Mouse (Mus musculus) myocyte (in vitro differentiated cells): ENCODE results near the gene Opn3. TPM values are rescaled to one million over a fixed set of nuclear protein-coding genes. Genes with fewer than 3 reads are reported as not detected.

ENCODE experiments used
- H3K27me3 ChIP-seq: one replicate; pipeline ENCODE4 v1.6.1; 2011; ENCODE audit not compliant: control insufficient read depth, insufficient read depth, insufficient read length
- H3K36me3 ChIP-seq: one replicate; pipeline ENCODE4 v1.6.1; 2011; ENCODE audit not compliant: control insufficient read depth, insufficient read depth
- H3K4me2 ChIP-seq: one replicate; pipeline ENCODE4 v1.6.1; 2011; ENCODE audit warnings: low read depth, control low read depth
- H3K4me3 ChIP-seq: one replicate; pipeline ENCODE4 v1.5.1; 2011; ENCODE audit warnings: mild to moderate bottlenecking, control low read depth, moderate library complexity
- H3K79me2 ChIP-seq: one replicate; pipeline ENCODE4 v1.6.1; 2011; ENCODE audit not compliant: control insufficient read depth, insufficient read depth
- H3ac ChIP-seq: one replicate; pipeline ENCODE4 v1.6.1; 2011; ENCODE audit not compliant: control insufficient read depth, insufficient read length
- CEBPB ChIP-seq: IDR thresholded peaks from 2 replicates; pipeline ENCODE4 v1.6.1; 2011; ENCODE audit warnings: mild to moderate bottlenecking, moderate library complexity; ENCODE audit not compliant: poor library complexity, insufficient read depth, severe bottlenecking
- E2F4 ChIP-seq: IDR thresholded peaks from one replicate; pipeline ENCODE4 v1.6.1; 2011; ENCODE audit warnings: mild to moderate bottlenecking, control low read depth, moderate library complexity; ENCODE audit not compliant: insufficient read depth
- MAX ChIP-seq: IDR thresholded peaks from one replicate; pipeline ENCODE4 v1.6.1; 2011; ENCODE audit warnings: low read depth, mild to moderate bottlenecking, control low read depth
- MYOD1 ChIP-seq, 3 experiments: IDR thresholded peaks; one replicate each; pipeline ENCODE4 v1.6.1; 2011; ENCODE audit warnings: control low read depth in 2 of 3, low read depth in 2 of 3, mild to moderate bottlenecking in 2 of 3, moderate library complexity in 1 of 3; ENCODE audit not compliant: insufficient read length in 2 of 3, control insufficient read depth in 1 of 3
- MYOG ChIP-seq, 3 experiments: IDR thresholded peaks; one replicate each; pipeline ENCODE4 v1.6.1; 2011; ENCODE audit warnings: control low read depth in 2 of 3, low read depth in 2 of 3, mild to moderate bottlenecking in 2 of 3; ENCODE audit not compliant: insufficient read length in 2 of 3, control insufficient read depth in 1 of 3, insufficient read depth in 1 of 3
- POLR2A ChIP-seq: IDR thresholded peaks from one replicate; pipeline ENCODE4 v1.6.1; 2011; ENCODE audit warnings: low read depth, mild to moderate bottlenecking, control low read depth, moderate library complexity; ENCODE audit not compliant: insufficient read length
- POLR2AphosphoS2 ChIP-seq: IDR thresholded peaks from one replicate; pipeline ENCODE4 v1.6.1; 2011; ENCODE audit warnings: low read depth, control low read depth; ENCODE audit not compliant: insufficient read length
- REST ChIP-seq: IDR thresholded peaks from one replicate; pipeline ENCODE4 v1.6.1; 2011; ENCODE audit warnings: mild to moderate bottlenecking, control low read depth, moderate library complexity; ENCODE audit not compliant: insufficient read depth, insufficient read length
- SRF ChIP-seq: IDR thresholded peaks from one replicate; pipeline ENCODE4 v1.6.1; 2011; ENCODE audit warnings: low read depth; ENCODE audit not compliant: control insufficient read depth, insufficient read length
- TCF12 ChIP-seq: IDR thresholded peaks from one replicate; pipeline ENCODE4 v1.6.1; 2011; ENCODE audit warnings: mild to moderate bottlenecking, control low read depth; ENCODE audit not compliant: poor library complexity, insufficient read depth, severe bottlenecking
- USF1 ChIP-seq: IDR thresholded peaks from one replicate; pipeline ENCODE4 v1.6.1; 2011; ENCODE audit warnings: low read depth, mild to moderate bottlenecking, control low read depth, moderate library complexity
- polyA plus RNA-seq: library from polyadenylated mRNA; unstranded; fragments of >200 nt; fragmentation: generic; extraction: Trizol; gene quantifications from one replicate; pipeline ENCODE4 v1.2.1, GENCODE M21; 2012; ENCODE audit warnings: missing spikeins

Gene Opn3
- polyA plus RNA-seq, 1 experiment = 4.8 TPM

DNA sequence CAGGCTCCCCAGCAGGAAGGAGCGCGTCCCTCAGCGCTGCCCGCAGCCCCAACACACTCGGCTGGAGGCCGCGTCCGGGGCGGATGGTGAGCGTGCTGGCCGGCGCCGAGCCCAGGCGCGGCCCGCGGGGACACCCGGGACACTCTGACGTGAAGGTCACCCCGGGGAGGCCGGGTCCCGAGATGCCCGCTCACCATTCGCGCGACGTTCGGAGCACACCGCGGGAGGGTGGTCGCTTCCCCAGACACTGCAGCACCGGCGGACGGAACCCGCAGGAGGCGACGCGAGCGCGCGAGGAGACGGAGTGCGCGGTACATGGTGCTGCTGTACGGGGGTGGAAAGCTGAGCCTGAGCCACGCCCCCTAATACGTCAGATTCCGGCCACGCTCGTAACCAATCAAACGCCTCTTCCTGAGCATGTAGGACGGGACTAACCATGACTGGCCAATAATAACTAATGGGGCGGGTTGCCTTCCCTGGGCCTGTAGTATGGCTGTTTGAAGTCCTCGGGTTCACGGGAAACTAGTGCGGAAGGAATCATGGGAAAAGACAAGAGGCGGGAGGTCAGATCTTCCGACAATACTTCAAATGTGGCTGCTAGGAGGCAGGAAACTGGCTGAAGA lies 67.2 kb downstream of the Opn3 start, which contains the start of gene Fh1:
TSS of gene Fh1 (minus strand) at position 379 of the 623 bp plus-strand sequence.
- H3ac ChIP-seq = peak within 1 kb of the TSS; percentile 51
- H3K36me3 ChIP-seq = no peaks in the 10 kb centered on the region
- peak within 1 kb of the TSS; percentile 46 for H3K4me3 ChIP-seq
- no peaks in the 10 kb centered on the region for H3K27me3 ChIP-seq
- H3K79me2 ChIP-seq = peaks cover 33% of the 10 kb centered on the region
- TF ChIP-seq CEBPB = no peak
- TF ChIP-seq POLR2AphosphoS2 = peak; percentile 99
- no peak for TF ChIP-seq MAX
- peak; percentile 70 for TF ChIP-seq SRF
- no peak for TF ChIP-seq MYOG (IDR thresholded peaks at IDR 0.05; ENCODE audit: control insufficient read depth in 1 of 3, insufficient read depth in 1 of 3, insufficient read length in 2 of 3, low read depth in 2 of 3)
- no peak for TF ChIP-seq MYOD1 (IDR thresholded peaks at IDR 0.05; ENCODE audit: control insufficient read depth in 1 of 3, insufficient read length in 2 of 3, low read depth in 2 of 3)
- peak; percentile 41 for TF ChIP-seq REST
- TF ChIP-seq POLR2A = peak; percentile 99
- TF ChIP-seq E2F4 = peak; percentile 65
- H3K4me2 ChIP-seq = peak within 1 kb of the TSS; percentile 94

DNA sequence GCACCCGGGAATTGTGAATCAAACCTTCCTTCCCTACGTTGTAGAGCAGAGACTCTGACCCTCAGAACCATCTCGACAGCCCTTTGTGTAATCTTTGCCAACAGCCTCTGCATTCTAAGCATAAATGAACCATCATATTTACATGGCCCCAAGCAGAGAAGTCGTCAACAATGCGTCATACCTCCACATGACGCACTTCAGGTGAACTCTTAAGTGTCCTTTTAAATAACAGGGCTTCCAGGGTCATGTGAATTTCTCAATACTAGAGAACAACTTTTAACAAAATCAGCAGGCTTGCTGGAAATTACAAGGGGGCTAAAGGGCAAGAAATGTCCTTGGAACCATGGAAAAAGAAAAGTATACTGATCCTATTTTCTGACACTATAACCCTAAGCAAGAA lies 68.9 kb downstream of the Opn3 start:
- TF ChIP-seq USF1 = no peak
- TF ChIP-seq CEBPB = no peak
- no peak for TF ChIP-seq POLR2A
- no peak for TF ChIP-seq MYOG (IDR thresholded peaks at IDR 0.05; ENCODE audit: control insufficient read depth in 1 of 3, insufficient read depth in 1 of 3, insufficient read length in 2 of 3, low read depth in 2 of 3)
- Histone ChIP-seq H3K36me3 (peaks cover 17% of the 10 kb centered on the region), H3K79me2 (peaks cover 33% of the 10 kb centered on the region), H3K27me3 (no peaks in the 10 kb centered on the region), H3K4me3 (no peak overlapping the region), H3ac (no peak overlapping the region), H3K4me2 (no peak overlapping the region)

DNA sequence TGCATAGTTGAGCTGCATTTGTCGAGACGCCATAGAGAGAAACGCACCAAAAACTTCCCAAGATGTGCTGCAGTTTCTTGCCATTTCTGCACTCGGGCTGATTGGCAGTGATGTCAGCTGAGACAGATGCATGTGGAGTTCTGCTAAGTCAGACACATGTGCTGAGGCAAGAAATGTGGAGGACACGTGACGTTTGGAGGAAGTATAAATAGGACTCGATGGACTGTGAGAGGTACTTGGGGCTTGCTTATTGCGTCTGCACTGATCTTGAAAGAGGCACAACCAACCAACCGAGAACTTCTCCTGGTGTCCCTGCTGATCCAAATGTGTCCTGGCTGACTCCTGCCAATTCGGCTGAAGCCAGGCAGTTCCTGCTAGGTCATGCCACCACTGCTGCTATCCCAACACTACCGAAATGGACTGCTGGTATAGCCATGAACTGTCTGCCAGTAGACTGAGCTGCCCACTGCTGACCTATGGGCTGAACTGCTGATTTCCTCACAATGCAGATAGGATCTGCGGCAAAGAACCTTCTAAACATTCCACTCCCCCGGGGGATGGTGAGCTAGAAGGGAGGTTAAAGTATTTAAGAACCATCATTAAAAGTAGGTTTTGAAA lies 72.7 kb downstream of the Opn3 start, which contains the start of gene Kmo:
TSS of gene Kmo (plus strand) at position 568 of the 618 bp plus-strand sequence.
- peaks cover 30% of the 10 kb centered on the region for H3K79me2 ChIP-seq
- no peak within 1 kb of the TSS for H3K4me3 ChIP-seq
- H3K27me3 ChIP-seq = no peaks in the 10 kb centered on the region
- TF ChIP-seq REST (no peak), CEBPB (no peak), POLR2AphosphoS2 (no peak), MYOD1 (IDR thresholded peaks at IDR 0.05; ENCODE audit: control insufficient read depth in 1 of 3, insufficient read length in 2 of 3, low read depth in 2 of 3) (no peak), MAX (no peak), E2F4 (no peak), POLR2A (no peak), TCF12 (no peak), USF1 (no peak)
- no peak within 1 kb of the TSS for H3ac ChIP-seq
- peaks cover 42% of the 10 kb centered on the region for H3K36me3 ChIP-seq
- H3K4me2 ChIP-seq = no peak within 1 kb of the TSS

DNA sequence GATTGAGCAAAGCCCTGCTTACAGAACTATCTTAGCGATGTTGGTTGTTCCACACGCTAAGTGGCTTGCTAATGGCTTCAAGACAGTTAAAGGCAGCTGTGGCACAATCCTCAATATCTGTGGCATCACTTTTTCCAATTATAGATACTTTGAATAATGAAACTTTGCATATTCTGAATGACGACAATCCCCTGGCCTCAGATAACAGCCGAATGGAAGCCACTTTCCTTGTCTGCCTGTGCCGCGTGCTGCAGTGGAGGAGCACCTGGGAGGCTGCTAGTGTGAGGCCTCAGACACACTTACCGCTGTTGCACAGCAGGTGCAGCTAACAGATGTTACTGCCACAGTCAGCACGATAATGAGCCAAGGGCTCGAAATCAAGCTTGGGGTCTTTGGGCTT lies 77.6 kb downstream of the Opn3 start:
- H3K4me3 ChIP-seq = no peak overlapping the region
- H3K27me3 ChIP-seq = no peaks in the 10 kb centered on the region
- no peak overlapping the region for H3K4me2 ChIP-seq
- TF ChIP-seq E2F4 (no peak), CEBPB (no peak), TCF12 (no peak), MAX (no peak), REST (no peak)
- H3K36me3 ChIP-seq = peaks cover 69% of the 10 kb centered on the region
- H3ac ChIP-seq = no peak overlapping the region
- no peaks in the 10 kb centered on the region for H3K79me2 ChIP-seq

Other genes with a start within 250 kb of the Opn3 start
- gene Rgs7, start 200.3 kb downstream of the Opn3 start, polyA plus RNA-seq = 0.16 TPM
- not detected for gene Kmo, start 72.4 kb downstream of the Opn3 start, polyA plus RNA-seq
- gene Fh1, start 67.1 kb downstream of the Opn3 start, polyA plus RNA-seq = 115 TPM
- 1.0 TPM for gene Chml, start 125 bp upstream of the Opn3 start, polyA plus RNA-seq
- not detected for gene Wdr64, start 5.8 kb upstream of the Opn3 start, polyA plus RNA-seq
- 2.3 TPM for gene Exo1, start 187.8 kb upstream of the Opn3 start, polyA plus RNA-seq
- gene Gm38100, start 227.6 kb upstream of the Opn3 start, polyA plus RNA-seq = not detected